Mouse (Mus musculus): ENCODE measurements around the gene Dchs2.
"Not testable (repeated sequence)": the region's sequence is repeated elsewhere in the genome, so short reads cannot be mapped to it uniquely, and the experiment has no call there.

The Dchs2 gene

DNA sequence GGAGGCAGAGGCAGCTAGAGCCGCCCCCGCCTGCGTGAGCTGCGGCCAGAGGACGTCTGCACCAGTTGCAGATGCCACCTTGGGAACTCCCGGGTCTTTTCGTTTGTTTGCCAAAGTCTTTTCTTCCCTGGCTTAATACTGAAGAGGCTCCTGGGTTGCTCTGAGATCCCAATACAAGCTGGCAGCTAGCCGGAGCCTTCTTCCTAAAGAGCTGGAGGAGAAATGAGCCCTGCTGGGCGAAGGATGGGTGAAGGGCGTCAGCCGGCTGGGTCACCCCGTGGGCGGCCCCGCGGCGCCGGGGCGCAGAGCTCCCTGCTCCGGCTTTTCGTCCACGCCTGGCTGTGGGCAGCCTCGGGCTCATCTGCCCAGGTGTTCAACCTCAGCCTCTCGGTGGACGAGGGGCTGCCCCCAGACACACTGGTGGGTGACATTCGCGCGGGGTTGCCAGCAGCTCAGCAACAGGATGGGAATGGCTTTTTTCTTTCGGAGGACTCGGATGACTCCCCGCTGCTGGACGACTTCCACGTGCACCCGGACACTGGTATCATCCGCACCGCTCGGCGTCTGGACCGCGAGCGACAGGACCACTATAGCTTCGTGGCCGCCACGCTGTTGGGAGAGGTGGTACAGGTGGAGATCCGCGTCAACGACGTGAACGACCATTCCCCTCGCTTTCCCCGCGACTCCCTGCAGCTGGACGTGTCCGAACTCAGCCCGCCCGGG, at the start of gene Dchs2:
TSS of gene Dchs2 (plus strand) at position 223 of the 723 bp plus-strand sequence.
- DNase-seq (ENCODE audit: low spot score), result no peak

GRCm38 (mm10) chr3:83080567-83081055, 47.1 kb upstream of the Dchs2 start:
- DNase-seq (ENCODE audit: low spot score), result peak; percentile 87

GRCm38 (mm10) chr3:83097586-83097985, 30.2 kb upstream of the Dchs2 start:
- DNase-seq (ENCODE audit: low spot score), result no peak

DNA sequence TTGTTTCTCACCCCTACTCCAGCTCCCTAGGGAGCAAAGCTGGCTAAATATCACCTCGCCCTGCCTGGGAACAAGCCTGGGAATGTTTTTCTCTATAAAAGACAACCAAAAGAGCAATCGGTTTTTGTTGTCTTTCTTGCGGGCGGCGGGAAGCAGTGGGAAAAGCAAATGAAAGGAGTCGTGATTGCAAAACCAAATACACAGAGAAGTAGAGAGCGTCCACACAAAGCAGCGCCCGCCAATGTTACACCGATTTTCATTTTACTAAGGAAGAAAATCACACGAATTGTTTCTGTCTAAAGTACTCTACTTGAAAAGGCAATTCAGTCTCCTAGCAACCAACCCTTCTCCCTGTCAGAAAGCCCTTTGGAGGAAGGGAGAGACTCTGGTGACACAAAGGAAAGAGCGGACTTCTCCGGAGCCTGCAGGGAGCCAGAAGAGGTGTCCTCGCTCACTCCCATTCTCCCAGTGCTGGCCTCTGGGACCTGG, 29.2 kb upstream of the Dchs2 start:
- DNase-seq (ENCODE audit: low spot score), result peak; percentile 28

GRCm38 (mm10) chr3:83099139-83099538, 28.6 kb upstream of the Dchs2 start:
- DNase-seq (ENCODE audit: low spot score), result no peak

DNA sequence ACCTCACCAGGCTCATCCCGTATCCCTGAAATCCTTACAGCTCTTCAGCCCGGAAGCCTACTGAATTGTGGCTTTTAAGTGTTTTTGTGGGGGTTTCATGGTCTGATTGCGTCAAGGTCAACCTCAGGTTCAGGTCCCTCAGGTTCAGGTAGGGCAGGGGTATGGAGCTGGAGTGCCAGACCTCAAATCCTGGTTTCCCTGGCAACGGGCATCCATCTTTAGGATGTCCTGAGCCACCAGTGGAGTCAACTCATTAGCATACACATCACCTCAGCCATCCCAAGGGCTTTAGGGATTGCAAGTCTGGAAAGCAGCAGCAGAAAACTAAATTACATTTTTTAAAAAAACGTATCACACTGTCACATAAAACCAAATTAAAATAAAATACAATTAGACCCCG, 28.1 kb upstream of the Dchs2 start:
- no peak for DNase-seq (ENCODE audit: low spot score)

DNA sequence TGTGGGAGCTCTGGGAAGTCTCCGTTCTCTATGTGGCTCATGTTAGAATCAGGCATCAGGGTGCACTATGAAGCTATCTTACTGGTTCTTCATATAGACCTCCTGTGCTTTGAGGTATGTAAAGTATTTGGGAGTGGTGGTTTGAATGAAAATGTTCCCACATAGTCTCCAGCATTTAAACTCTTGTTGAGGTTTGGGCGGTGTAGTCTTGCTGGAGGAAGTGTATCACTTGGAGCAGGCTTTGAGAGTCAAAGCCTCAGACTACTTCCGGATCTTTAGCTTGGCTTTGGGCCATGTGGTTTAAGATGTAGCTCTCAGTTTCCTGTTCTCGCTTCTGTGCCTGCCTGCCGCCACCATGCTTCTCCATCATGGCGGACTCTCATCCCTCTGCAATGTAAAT, 25.5 kb upstream of the Dchs2 start:
- no peak for DNase-seq (ENCODE audit: low spot score)

DNA sequence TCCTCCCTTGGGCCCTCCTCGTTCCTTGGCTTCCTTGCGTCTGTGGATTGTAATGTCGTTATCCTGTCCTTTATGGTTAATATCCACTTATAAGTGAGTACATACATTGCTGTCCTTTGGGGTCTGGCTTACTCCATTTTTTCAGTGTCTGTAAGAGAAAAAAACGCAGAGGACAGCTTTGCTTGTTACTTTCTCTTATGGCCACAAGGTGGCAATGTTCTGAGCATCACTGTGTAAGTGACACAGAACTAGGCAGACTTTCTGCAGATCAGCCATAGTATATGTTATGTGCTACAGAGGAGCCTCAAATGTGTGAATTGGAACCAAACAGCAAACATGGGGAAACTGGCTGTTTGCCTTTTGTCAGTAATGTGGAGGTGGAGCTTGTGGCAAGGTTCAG, 17.6 kb upstream of the Dchs2 start:
- DNase-seq (ENCODE audit: low spot score), result peak; percentile 43

GRCm38 (mm10) chr3:83111485-83112261, 16.1 kb upstream of the Dchs2 start:
- DNase-seq (ENCODE audit: low spot score), result no peak

- no peak for DNase-seq (ENCODE audit: low spot score)
These were observed 14.9 kb upstream of the Dchs2 start for GRCm38 (mm10) chr3:83112869-83113268.

DNA sequence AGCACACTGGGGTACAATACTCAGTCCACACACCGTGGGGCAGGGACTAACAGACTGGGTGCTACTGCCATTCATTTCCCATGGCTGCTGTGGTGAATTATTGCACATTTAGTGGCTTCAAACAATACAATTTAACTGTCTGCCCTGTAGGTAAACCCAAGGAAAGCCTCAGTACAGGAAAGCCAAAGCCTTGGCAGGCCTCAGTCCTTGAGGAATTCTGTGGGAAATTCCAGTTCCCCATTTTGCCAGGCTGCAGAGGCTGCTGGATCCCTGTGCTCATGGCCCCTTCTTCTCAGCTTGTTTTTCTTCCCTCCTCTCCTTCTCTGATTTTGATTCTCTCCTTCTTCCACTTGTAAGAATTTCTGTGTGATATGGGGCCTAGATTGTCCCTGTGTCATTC, 12.8 kb upstream of the Dchs2 start:
- DNase-seq (ENCODE audit: low spot score), result no peak

GRCm38 (mm10) chr3:83117592-83117991, 10.2 kb upstream of the Dchs2 start:
- DNase-seq (ENCODE audit: low spot score), result no peak

GRCm38 (mm10) chr3:83123945-83124344, 3.8 kb upstream of the Dchs2 start:
- not testable (repeated sequence) for DNase-seq (ENCODE audit: low spot score)

DNA sequence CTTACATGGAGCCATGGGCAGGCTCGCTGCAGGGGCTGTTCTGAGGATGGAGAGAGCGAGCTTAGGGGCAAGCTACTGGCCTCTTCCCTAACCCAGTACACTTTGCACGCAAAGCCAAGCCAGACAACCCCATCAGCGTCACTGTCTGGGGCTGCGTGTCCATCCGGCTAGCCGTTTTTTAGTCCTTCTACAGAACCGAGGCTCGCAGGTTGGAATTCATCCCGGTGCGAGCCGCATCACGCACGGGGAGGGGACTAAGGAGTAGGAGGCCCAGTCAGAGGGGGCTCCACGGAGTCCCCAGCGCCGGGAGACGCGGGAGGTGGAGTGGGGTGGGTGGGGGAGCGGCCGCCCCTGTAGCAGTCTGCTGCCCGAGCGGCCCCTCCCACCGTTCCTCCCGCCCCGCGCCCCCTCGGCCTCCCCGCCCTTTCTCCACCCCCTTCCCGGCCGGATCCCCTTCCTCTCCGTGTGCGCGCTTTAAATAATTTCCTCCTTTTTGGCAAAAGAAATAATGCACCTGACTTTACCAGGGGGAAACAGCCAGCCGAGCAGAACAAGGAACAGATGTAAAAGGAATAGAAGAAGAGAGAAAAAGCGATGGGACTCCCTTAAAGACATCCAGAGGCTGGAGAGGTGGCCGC, 541 bp upstream of the Dchs2 start:
- DNase-seq (ENCODE audit: low spot score), result no peak

GRCm38 (mm10) chr3:83128449-83128922, 738 bp downstream of the Dchs2 start:
- DNase-seq (ENCODE audit: low spot score), result peak; percentile 19

DNA sequence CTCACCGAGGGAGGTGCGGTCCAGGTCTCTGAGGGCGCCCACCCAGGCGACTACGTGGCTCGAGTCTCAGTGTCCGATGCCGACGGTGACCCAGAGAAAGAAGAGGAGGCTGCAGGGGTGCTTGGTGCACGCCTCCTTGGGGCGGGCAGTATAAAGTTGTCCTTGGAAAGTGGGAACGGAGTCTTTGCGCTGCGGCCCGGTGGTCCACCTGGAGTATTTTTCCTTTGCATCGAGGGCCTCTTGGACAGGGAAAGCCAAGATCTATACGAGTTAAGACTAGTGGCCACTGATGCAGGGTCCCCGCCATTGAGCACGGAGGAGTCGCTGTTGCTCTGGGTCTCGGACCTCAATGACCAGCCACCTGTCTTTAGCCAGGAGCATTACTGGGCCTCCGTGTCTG, 1.4 kb downstream of the Dchs2 start:
- no peak for DNase-seq (ENCODE audit: low spot score)

GRCm38 (mm10) chr3:83136413-83136812, 8.7 kb downstream of the Dchs2 start:
- DNase-seq (ENCODE audit: low spot score), result no peak

GRCm38 (mm10) chr3:83138820-83139219, 11.1 kb downstream of the Dchs2 start:
- no peak for DNase-seq (ENCODE audit: low spot score)

DNA sequence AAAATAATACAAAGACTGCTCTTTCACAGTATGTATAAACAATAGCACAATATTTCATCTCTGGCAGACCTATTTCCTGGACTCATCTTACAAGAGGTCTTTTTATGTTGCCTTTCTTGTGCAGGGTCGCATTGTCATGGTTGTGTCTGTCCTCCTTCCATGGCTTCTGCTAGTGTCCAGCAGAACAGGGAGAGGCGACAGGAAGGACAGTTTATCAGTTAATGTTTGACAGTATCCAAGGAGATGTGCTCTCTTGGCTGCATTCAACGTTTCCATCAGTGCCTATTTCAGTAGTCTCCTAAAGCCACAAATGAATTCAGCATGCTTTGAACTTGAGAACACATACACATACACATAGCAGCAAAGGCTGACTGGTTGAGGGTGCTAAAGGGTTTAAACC, 17.9 kb downstream of the Dchs2 start:
- peak; percentile 45 for DNase-seq (ENCODE audit: low spot score)

- DNase-seq (ENCODE audit: low spot score), result no peak
These were observed 19.7 kb downstream of the Dchs2 start for GRCm38 (mm10) chr3:83147273-83148054.

DNA sequence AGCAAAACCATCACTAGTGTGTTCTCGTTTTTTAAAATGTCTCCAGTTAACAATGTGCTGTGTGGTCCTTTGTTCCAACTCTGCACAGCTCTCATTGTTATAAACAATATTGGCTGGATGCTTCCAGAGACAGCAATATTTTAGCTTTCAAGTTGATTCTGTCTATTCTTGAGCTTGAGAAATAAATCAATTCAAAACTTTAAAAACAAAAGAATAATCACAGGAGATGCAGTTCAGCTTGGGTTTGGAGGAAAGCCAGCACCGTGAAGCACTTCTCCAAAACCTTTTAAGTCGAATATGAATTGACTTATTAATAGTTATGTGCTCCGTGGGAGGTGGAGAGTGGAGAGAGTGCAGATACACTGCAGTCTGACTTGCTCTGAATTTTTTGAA, 20.3 kb downstream of the Dchs2 start:
- no peak for DNase-seq (ENCODE audit: low spot score)

DNA sequence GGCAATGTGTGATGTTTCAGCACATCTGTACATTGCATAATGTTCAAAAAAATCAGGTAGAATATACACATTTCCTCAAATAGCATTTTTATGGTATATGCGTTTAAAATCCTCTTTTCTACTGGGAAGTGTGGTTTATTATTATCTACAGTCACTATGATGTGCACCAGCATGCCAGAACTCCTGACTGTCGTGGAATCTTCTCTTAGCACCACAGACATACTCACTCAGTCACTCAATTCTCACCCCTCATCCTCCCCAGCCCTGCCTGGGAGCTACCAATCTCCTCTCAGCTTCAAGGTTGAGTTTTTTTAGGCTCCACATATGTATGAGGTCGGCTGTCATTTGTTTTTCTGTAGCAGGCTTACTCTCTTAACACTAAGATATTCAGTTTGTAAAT, 20.8 kb downstream of the Dchs2 start:
- no peak for DNase-seq (ENCODE audit: low spot score)

All from lung, postnatal 25 days (tissue).